Mouse (Mus musculus): ENCODE measurements around the gene Sectm1a.
"Not testable (repeated sequence)": the region's sequence is repeated elsewhere in the genome, so short reads cannot be mapped to it uniquely, and the experiment has no call there.

Sectm1a gene

GRCm38 (mm10) chr11:121089756-121090546, 8.9 kb upstream of the Sectm1a start:
- DNase-seq, result no peak

- DNase-seq, result no peak
These were observed 8.0 kb upstream of the Sectm1a start for GRCm38 (mm10) chr11:121088997-121089396.

- no peak for DNase-seq
These were observed 5.3 kb upstream of the Sectm1a start for GRCm38 (mm10) chr11:121086296-121086695.

DNA sequence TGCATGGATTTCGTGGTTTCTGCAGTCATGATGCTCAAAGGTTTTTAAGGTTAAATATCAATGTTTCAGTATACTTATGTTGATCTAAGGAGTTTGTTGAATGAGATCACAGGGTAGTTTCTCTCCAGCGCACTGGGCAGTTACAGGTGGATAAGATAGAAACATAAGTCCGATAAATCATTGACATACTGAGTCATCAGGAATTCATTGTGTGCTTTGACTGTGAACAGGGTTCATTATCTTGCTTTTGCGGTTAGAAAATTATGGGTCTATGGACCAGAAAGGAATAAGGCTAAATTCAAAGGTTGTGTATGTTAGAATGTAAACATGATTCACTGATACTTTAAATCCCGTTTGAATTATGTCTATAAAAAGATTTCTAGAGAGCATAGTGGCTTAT, 4.2 kb upstream of the Sectm1a start:
- DNase-seq, result no peak

DNA sequence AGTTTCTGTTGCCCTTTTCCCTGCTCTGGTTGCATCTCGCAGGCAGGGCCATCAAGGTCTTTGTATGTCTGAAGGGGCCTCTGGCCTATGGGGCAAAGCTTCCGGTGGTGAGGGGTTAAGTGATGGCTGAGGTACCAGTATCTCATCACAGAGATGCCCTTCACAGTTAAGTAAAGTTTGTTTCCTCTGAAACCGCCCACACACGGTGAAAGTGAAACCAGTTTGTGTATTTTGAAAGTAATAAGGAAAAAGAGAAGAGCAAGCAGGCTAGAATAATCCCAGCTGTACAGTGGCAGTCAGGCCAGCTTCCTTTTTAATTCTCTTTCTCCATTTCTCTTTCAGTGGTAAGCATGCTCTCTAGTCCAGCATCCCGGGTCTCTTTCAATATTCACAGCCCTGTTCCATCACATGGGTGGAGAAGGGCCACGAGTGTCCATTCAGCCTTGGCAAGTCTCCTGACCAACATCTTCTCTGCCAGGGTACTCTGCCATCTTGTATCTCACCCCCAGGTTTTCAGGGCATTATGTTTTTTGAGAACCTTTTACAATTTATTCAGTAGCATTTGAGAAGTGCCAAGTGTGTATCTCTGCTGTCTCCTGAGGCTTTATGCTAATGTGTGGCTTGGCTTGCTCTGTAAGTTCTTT, 2.0 kb upstream of the Sectm1a start:
- DNase-seq, result peak in 1 of 2 experiments; percentile 30

- DNase-seq, result no peak
These were observed 1.2 kb upstream of the Sectm1a start for GRCm38 (mm10) chr11:121082250-121082649.

- DNase-seq, result no peak
These were observed 690 bp downstream of the Sectm1a start for GRCm38 (mm10) chr11:121080330-121080729.

DNA sequence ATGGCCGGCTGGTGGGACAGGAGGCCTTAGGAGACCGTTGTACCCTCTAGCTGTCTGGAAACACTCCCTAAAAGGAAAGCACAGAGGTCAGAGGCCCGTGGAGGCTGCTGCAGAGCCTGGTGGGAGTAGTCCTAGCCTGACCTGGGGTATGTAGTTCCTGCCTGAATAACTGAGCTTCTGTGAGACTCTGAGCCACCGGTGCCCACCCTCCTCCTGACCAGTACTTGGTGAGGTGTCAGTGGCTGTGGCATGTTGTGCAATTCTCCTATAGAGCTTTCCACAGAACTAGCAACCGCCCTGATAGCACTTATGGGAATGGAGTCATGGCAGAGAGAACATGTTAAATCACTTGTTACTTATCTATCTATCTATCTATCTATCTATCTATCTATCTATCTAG, 5.4 kb downstream of the Sectm1a start:
- no peak for DNase-seq

DNA sequence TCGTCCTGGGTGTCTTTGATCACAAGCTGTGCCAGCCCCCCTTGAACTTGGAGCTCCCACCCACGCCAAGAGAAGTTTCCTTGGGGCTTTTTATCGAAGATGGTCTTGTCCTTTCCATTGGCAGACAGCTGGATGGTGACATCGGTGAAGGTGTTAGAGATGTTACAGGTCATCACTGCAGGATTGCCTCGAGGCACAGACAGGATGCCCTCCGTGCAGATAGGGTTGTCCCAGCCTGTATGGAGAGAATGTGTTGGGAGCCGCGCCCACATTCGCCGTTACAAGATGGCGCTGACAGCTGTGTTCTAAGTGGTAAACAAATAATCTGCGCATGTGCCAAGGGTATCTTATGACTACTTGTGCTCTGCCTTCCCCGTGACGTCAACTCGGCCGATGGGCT, 11.4 kb downstream of the Sectm1a start:
- DNase-seq, result not testable (repeated sequence)

GRCm38 (mm10) chr11:121067895-121068294, 13.1 kb downstream of the Sectm1a start:
- DNase-seq, result peak in 1 of 2 experiments; percentile 10

DNA sequence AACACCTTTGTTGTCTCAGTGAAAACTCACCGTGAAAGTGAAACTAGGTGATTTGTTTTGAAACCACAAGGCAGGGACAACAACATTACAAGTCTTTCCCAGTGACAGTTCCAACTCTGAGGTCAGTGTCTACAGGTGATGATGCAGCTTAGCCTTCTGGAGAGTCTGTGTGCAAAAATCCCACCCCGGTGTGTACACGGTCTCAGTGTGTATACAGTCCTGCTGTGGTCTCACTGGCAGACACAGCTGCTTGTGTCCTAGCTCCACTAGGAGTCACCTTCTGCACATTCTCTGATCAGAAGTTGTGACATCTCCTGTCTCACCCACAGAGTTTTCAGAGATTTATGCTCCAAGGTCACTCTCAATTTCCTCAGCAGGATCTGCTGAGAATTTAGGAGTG, 16.8 kb downstream of the Sectm1a start:
- DNase-seq, result peak in 1 of 2 experiments; percentile 11

GRCm38 (mm10) chr11:121063379-121063778, 17.6 kb downstream of the Sectm1a start, which contains the start of gene Sectm1b:
TSS of gene Sectm1b (minus strand) at chr11:121063569.
- peak in 1 of 2 experiments; percentile 13 for DNase-seq

GRCm38 (mm10) chr11:121061615-121062014, 19.4 kb downstream of the Sectm1a start:
- DNase-seq, result no peak

GRCm38 (mm10) chr11:121060401-121061067, 20.5 kb downstream of the Sectm1a start:
- not testable (repeated sequence) for DNase-seq

DNA sequence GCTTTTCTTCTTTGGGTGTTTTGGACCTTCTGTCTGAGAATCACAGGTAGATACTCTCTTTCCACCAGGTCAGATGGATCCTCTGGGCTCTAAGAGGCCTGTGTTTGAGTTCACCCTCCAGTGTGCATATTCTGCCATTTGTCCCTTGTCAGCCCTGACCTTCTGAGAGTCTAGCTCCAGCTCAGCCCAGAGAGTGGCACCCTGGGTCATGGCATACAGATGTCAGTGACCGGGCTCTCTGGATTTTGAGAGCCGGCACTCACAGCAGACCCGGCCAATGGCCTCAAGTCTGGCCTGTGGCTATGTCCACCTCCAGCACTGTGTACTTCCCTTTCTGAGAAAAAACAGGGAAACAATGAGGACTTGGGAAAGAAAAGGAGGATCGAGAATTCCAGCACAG, 21.5 kb downstream of the Sectm1a start:
- no peak for DNase-seq

DNA sequence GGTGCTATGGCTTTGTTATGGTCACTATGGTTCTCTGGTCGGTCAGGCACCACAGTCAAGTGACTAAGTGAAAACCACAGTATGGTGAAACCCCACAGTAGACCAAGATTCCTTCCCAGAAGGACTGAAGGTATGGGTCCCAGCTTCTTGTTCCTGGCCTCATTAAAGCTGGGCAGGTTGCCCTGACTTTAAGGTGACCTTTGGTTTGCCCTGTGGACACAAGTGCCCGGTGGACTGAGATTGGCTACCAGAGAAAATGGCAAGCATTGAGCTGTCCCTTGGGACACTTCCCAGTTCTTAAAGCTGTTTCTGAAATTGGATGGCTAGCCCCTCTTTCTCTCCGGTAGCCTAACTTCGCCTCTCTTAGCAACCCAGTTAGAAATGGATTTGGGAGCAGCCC, 22.1 kb downstream of the Sectm1a start:
- DNase-seq, result no peak

GRCm38 (mm10) chr11:121058122-121058521, 22.9 kb downstream of the Sectm1a start:
- no peak for DNase-seq

GRCm38 (mm10) chr11:121056536-121057236, 24.3 kb downstream of the Sectm1a start:
- DNase-seq, result peak; percentile 22 to 33

- peak; percentile 71 to 88 for DNase-seq
These were observed 27.5 kb downstream of the Sectm1a start for GRCm38 (mm10) chr11:121053536-121053935.

GRCm38 (mm10) chr11:121052387-121052786, 28.6 kb downstream of the Sectm1a start:
- no peak for DNase-seq

GRCm38 (mm10) chr11:121051793-121052192, 29.2 kb downstream of the Sectm1a start:
- peak in 1 of 2 experiments; percentile 41 for DNase-seq

DNA sequence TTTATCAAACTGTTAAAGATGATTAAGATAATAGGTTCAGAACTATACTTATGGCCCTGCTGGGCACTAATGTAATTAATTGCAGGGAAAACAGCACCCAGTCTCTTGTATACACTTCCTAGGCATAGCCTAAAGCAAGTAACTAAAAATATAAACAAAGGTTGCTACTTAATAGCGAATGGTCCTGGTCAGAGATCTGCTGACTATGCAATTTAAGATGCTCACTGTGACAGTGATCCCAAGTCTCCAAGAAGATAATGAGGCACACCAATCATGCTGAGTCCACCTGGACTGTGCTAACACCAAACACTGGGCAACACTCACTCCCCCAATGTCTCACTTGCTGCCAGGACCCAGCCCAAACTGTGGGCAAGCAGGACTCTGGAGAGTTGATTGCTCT, 31.2 kb downstream of the Sectm1a start:
- no peak for DNase-seq

DNA sequence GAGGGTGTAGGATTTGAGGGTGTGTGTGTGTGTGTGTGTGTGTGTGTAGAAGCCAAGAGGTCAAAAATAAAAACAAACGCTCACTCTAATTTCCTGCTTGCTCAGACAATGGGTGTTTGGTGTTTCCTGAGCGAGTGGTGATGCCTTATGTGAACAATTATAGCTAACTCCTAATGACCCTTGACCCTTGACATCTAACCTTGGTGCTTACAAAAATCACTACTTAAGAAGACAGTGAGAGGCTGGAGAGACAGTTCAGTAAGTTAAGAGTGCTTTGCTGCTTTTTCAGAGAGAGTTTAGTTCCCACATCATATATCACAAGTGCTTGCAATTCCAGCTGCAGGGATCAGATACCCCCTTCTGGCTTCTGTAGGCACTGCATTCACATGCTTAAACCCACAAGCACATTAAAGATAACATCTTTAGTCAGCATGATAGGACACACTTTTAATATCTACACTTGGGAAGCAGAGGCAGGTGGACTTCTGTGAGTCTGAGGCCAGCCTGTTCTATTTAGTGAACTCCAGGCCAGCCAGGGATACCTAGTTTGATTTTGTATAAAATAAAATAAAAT, 33.1 kb downstream of the Sectm1a start:
- peak in 1 of 2 experiments; percentile 49 for DNase-seq

All from lung, postnatal 4 days (tissue).